Mouse (Mus musculus) pancreas, adult 10 weeks (tissue): ENCODE results near the gene Sec63. TPM values are rescaled to one million over a fixed set of nuclear protein-coding genes. Genes with fewer than 3 reads are reported as not detected.

Experiments
- polyA plus RNA-seq: library from polyadenylated mRNA; stranded (reverse); fragments of 350-450 nt; fragmentation: Illumina TruSeq; extraction: RNeasy Lipid Tissue Mini Kit (QIAGEN cat#74804); gene quantifications from one replicate; pipeline ENCODE4 v1.2.3, GENCODE M21; 2015; ENCODE audit warnings: low read depth, low replicate concordance; ENCODE audit not compliant: insufficient read depth

Gene Sec63
- 12.1 TPM for polyA plus RNA-seq

GRCm38 (mm10) chr10:42760999-42761900, at the start of gene Sec63:
TSS of gene Sec63 (plus strand) at chr10:42761496.

GRCm38 (mm10) chr10:42860159-42860911, 99.0 kb downstream of the Sec63 start, which contains the start of gene Scml4:
TSS of gene Scml4 (plus strand) at chr10:42860370.

Other genes starting within 250 kb of the Sec63 start
- not detected for gene Nr2e1, start 177.9 kb upstream of the Sec63 start, polyA plus RNA-seq
- 7.0 TPM for gene Ostm1, start 177.7 kb upstream of the Sec63 start, polyA plus RNA-seq
- 1.6 TPM for gene Scml4, start 98.9 kb downstream of the Sec63 start, polyA plus RNA-seq